Mouse (Mus musculus): ENCODE results near the gene Gfpt1. TPM values are rescaled to one million over a fixed set of nuclear protein-coding genes. Genes with fewer than 3 reads are reported as not detected.
A peak's percentile ranks its signal among the peaks of the same experiment; 100 is the strongest.
"Not testable (repeated sequence)": the region's sequence is repeated elsewhere in the genome, so short reads cannot be mapped to it uniquely, and the experiment has no call there.

Gene Gfpt1
- polyA plus RNA-seq, 1 experiment: 26.4 TPM

DNA sequence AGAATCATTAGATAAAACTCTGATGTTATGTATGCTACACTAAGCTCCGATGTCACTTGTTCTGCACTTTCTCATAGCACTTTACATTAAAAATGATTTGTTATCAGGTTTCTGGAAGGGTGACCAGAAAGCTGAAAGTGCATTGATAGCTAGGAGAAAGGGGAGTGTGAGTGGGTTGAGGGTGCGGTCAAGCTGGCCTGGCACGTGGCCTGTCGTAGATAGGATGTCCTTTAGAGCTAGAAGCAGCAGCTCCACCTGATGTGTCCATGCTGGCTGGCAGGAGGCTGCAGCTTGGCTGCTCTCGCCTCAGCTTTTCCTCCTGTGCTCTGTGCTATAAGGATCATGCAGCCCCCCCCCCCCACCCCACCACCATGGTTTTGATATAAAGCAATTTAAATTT, 49.8 kb downstream of the Gfpt1 start:
- Histone ChIP-seq H3K4me1 (ENCODE audit: control insufficient read depth, insufficient read depth, low read length) (no peaks in the 10 kb centered on the region), H3K27ac (ENCODE audit: insufficient read depth, low read length) (no peak overlapping the region), H3K4me3 (replicated peaks; ENCODE audit: insufficient read depth, low read depth, low read length) (no peak overlapping the region), H3K27me3 (ENCODE audit: control insufficient read depth, insufficient read depth, low read length) (no peaks in the 10 kb centered on the region)
- DNase-seq: no peak
- TF ChIP-seq CTCF (IDR thresholded peaks at IDR 0.05; ENCODE audit: borderline replicate concordance, insufficient read depth, low read depth, low read length) (no peak), POLR2A (IDR thresholded peaks at IDR 0.05; ENCODE audit: borderline replicate concordance, insufficient read depth, low read length) (no peak)
- WGBS: 95% methylated on average over 5 of the region's 5 CpGs

- H3K4me1 ChIP-seq (ENCODE audit: control insufficient read depth, insufficient read depth, low read length); DNase-seq; H3K27me3 ChIP-seq (ENCODE audit: control insufficient read depth, insufficient read depth, low read length); H3K27ac ChIP-seq (ENCODE audit: insufficient read depth, low read length); H3K4me3 ChIP-seq (replicated peaks; ENCODE audit: insufficient read depth, low read depth, low read length): not testable (repeated sequence)
- WGBS: 90% methylated on average over 8 of the region's 8 CpGs
These were observed 51.0 kb downstream of the Gfpt1 start for GRCm38 (mm10) chr6:87093631-87094030.

GRCm38 (mm10) chr6:87099261-87099660, 56.6 kb downstream of the Gfpt1 start:
- WGBS: 17% methylated on average over 3 of the region's 3 CpGs
- TF ChIP-seq POLR2A (IDR thresholded peaks at IDR 0.05; ENCODE audit: borderline replicate concordance, insufficient read depth, low read length): no peak
- TF ChIP-seq CTCF (IDR thresholded peaks at IDR 0.05; ENCODE audit: borderline replicate concordance, insufficient read depth, low read depth, low read length): no peak
- H3K4me1 ChIP-seq (ENCODE audit: control insufficient read depth, insufficient read depth, low read length): no peaks in the 10 kb centered on the region
- no peak overlapping the region for H3K27ac ChIP-seq (ENCODE audit: insufficient read depth, low read length)
- no peak for DNase-seq
- H3K4me3 ChIP-seq (replicated peaks; ENCODE audit: insufficient read depth, low read depth, low read length): no peak overlapping the region
- no peaks in the 10 kb centered on the region for H3K27me3 ChIP-seq (ENCODE audit: control insufficient read depth, insufficient read depth, low read length)

- no peak overlapping the region for H3K27ac ChIP-seq (ENCODE audit: insufficient read depth, low read length)
- no peak overlapping the region for H3K4me3 ChIP-seq (replicated peaks; ENCODE audit: insufficient read depth, low read depth, low read length)
- peak; percentile 14 to 15 for DNase-seq
- no peaks in the 10 kb centered on the region for H3K4me1 ChIP-seq (ENCODE audit: control insufficient read depth, insufficient read depth, low read length)
- no peaks in the 10 kb centered on the region for H3K27me3 ChIP-seq (ENCODE audit: control insufficient read depth, insufficient read depth, low read length)
- WGBS: 34% methylated on average over 7 of the region's 7 CpGs
- no peak for TF ChIP-seq POLR2A (IDR thresholded peaks at IDR 0.05; ENCODE audit: borderline replicate concordance, insufficient read depth, low read length)
- TF ChIP-seq CTCF (IDR thresholded peaks at IDR 0.05; ENCODE audit: borderline replicate concordance, insufficient read depth, low read depth, low read length): no peak
These were observed 57.1 kb downstream of the Gfpt1 start for GRCm38 (mm10) chr6:87099671-87100296.

- 84% methylated on average over 9 of the region's 9 CpGs for WGBS
These were observed 57.8 kb downstream of the Gfpt1 start for GRCm38 (mm10) chr6:87100297-87101020.

DNA sequence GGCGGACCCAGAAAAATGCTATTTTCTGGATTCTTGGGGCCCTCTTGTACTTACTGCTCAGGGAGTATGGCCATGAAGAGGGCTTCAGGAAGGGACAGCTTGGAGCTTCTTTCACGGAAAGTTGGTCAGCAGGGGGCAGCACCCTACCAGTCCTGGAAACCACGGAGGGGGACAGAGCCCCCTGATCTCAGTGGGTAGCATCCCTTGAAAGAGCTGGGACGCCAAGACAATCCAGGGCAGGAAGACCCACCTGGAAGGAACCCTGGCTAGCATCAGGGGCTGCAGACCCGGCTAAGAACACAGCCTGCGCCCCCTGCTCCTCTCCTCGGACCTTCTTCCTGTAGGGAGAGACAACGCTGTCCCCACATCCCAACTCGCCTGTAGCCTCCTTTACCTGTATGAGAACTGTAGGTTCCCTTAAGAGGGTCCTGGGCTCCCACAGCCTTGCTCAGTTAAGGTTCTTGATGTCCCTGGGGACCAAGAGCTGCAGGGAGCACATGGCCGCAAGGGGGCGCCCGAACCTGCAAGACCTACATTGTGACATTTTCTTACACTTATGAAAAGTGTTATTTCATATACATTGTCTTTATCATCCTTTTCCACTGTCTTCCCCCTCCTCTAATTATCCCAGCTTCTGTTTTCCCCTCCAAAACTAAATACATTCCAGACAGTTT, 58.8 kb downstream of the Gfpt1 start:
- peak overlapping the region; percentile 40 for H3K4me3 ChIP-seq (replicated peaks; ENCODE audit: insufficient read depth, low read depth, low read length)
- no peak overlapping the region for H3K27ac ChIP-seq (ENCODE audit: insufficient read depth, low read length)
- 10% methylated on average over 12 of the region's 12 CpGs for WGBS
- TF ChIP-seq POLR2A (IDR thresholded peaks at IDR 0.05; ENCODE audit: borderline replicate concordance, insufficient read depth, low read length): no peak
- TF ChIP-seq CTCF (IDR thresholded peaks at IDR 0.05; ENCODE audit: borderline replicate concordance, insufficient read depth, low read depth, low read length): peak; percentile 88
- peak; percentile 67 to 79 for DNase-seq
- H3K27me3 ChIP-seq (ENCODE audit: control insufficient read depth, insufficient read depth, low read length): no peaks in the 10 kb centered on the region
- no peaks in the 10 kb centered on the region for H3K4me1 ChIP-seq (ENCODE audit: control insufficient read depth, insufficient read depth, low read length)

More at GRCm38 (mm10) chr6:87100297-87101020, 57.8 kb downstream of the Gfpt1 start:
- DNase-seq: peak in 1 of 2 experiments; percentile 10
- H3K4me3 ChIP-seq (replicated peaks; ENCODE audit: insufficient read depth, low read depth, low read length): no peak overlapping the region
- no peak overlapping the region for H3K27ac ChIP-seq (ENCODE audit: insufficient read depth, low read length)
- TF ChIP-seq POLR2A (IDR thresholded peaks at IDR 0.05; ENCODE audit: borderline replicate concordance, insufficient read depth, low read length) (no peak), CTCF (IDR thresholded peaks at IDR 0.05; ENCODE audit: borderline replicate concordance, insufficient read depth, low read depth, low read length) (no peak)
- no peaks in the 10 kb centered on the region for H3K27me3 ChIP-seq (ENCODE audit: control insufficient read depth, insufficient read depth, low read length)
- H3K4me1 ChIP-seq (ENCODE audit: control insufficient read depth, insufficient read depth, low read length): no peaks in the 10 kb centered on the region

- Histone ChIP-seq H3K27ac (ENCODE audit: insufficient read depth, low read length) (no peak overlapping the region), H3K4me3 (replicated peaks; ENCODE audit: insufficient read depth, low read depth, low read length) (no peak overlapping the region), H3K27me3 (ENCODE audit: control insufficient read depth, insufficient read depth, low read length) (no peaks in the 10 kb centered on the region), H3K4me1 (ENCODE audit: control insufficient read depth, insufficient read depth, low read length) (no peaks in the 10 kb centered on the region)
- no peak for DNase-seq
- TF ChIP-seq POLR2A (IDR thresholded peaks at IDR 0.05; ENCODE audit: borderline replicate concordance, insufficient read depth, low read length): no peak
- no peak for TF ChIP-seq CTCF (IDR thresholded peaks at IDR 0.05; ENCODE audit: borderline replicate concordance, insufficient read depth, low read depth, low read length)
- 6% methylated on average over 4 of the region's 4 CpGs for WGBS
These were observed 59.3 kb downstream of the Gfpt1 start for GRCm38 (mm10) chr6:87101955-87102353.

All from cerebellum, adult 2 months (tissue).